Mouse (Mus musculus) limb, embryonic 12.5 days (tissue): Measurements from ENCODE around the gene Btbd35f23. TPM values are rescaled to one million over a fixed set of nuclear protein-coding genes. Genes with fewer than 3 reads are reported as not detected.
"Not testable (repeated sequence)": the region's sequence is repeated elsewhere in the genome, so short reads cannot be mapped to it uniquely, and the experiment has no call there.

ENCODE experiments used
- ATAC-seq: fragments of 200-750 bp; cut with Nextera tagmentation; 2 replicates; pipeline ENCODE4 v1.8.0; 2017; ENCODE audit warnings: low read depth, moderate TSS enrichment; ENCODE audit not compliant: insufficient number of reproducible peaks, insufficient read depth, low FRiP score, low TSS enrichment
- H3K27ac ChIP-seq: fragments of 300-500 bp; sonication (generic); 2 replicates; pipeline ENCODE4 v1.5.1; 2016; ENCODE audit warnings: mild to moderate bottlenecking, moderate library complexity
- H3K27me3 ChIP-seq: fragments of 300-500 bp; sonication (generic); 2 replicates; pipeline ENCODE4 v1.6.1; 2016; ENCODE audit warnings: mild to moderate bottlenecking, moderate library complexity
- H3K36me3 ChIP-seq: fragments of 300-500 bp; sonication (generic); 2 replicates; pipeline ENCODE4 v1.6.1; 2016; ENCODE audit warnings: mild to moderate bottlenecking, moderate library complexity
- H3K4me1 ChIP-seq: fragments of 300-500 bp; sonication (generic); replicated peaks from 2 replicates; pipeline ENCODE4 v1.6.1; 2016
- H3K4me2 ChIP-seq: fragments of 300-500 bp; sonication (generic); 2 replicates; pipeline ENCODE4 v1.6.1; 2016; ENCODE audit warnings: mild to moderate bottlenecking, moderate library complexity
- H3K4me3 ChIP-seq: fragments of 300-500 bp; sonication (generic); replicated peaks from 2 replicates; pipeline ENCODE4 v1.5.1; 2016; ENCODE audit warnings: mild to moderate bottlenecking
- H3K9ac ChIP-seq: fragments of 300-500 bp; sonication (generic); replicated peaks from 2 replicates; pipeline ENCODE4 v1.6.1; 2016; ENCODE audit warnings: mild to moderate bottlenecking, moderate library complexity
- H3K9me3 ChIP-seq: fragments of 300-500 bp; sonication (generic); 2 replicates; pipeline ENCODE4 v1.6.1; 2016; ENCODE audit warnings: mild to moderate bottlenecking, moderate library complexity
- WGBS: fragments of 180-500 bp; shearing (Covaris S2); methylation state at CpG from one replicate; pipeline ENCODE4 v1.1.7; 2016; 5-methylcytosine and 5-hydroxymethylcytosine counted together
- polyA plus RNA-seq: library from polyadenylated mRNA; unstranded; fragments of >200 nt; fragmentation: Nextera tagmentation; extraction: Ambion mirVana; gene quantifications from 2 replicates; pipeline ENCODE4 v1.2.1, GENCODE M21; 2016

The Btbd35f23 gene
- not detected in 2 replicates for polyA plus RNA-seq

- ATAC-seq, H3K9ac ChIP-seq, H3K36me3 ChIP-seq, H3K27me3 ChIP-seq, H3K27ac ChIP-seq, H3K4me3 ChIP-seq, H3K4me2 ChIP-seq, H3K4me1 ChIP-seq, H3K9me3 ChIP-seq: not testable (repeated sequence)
- 61% methylated on average over 2 of the region's 2 CpGs for WGBS
Observed at GRCm38 (mm10) chrX:3076575-3076974, at the start of gene Btbd35f23. Gene Btbd35f23 (plus strand): TSS chrX:3076875.

Other genes with a start within 250 kb of the Btbd35f23 start
- gene Btbd35f24, start 119.0 kb downstream of the Btbd35f23 start, polyA plus RNA-seq = not detected in 2 replicates